Mouse (Mus musculus): Measurements from ENCODE around the gene Sh3gl3. TPM values are rescaled to one million over a fixed set of nuclear protein-coding genes. Genes with fewer than 3 reads are reported as not detected.

The Sh3gl3 gene
- polyA plus RNA-seq, 1 experiment, result 0.30 TPM

GRCm38 (mm10) chr7:82329831-82330230 lies 156.2 kb downstream of the Sh3gl3 start:
- Histone ChIP-seq H3K36me3 (ENCODE audit: control insufficient read depth, insufficient read depth, low read length) (no peaks in the 10 kb centered on the region), H3K27me3 (ENCODE audit: control insufficient read depth, insufficient read depth, low read length) (no peaks in the 10 kb centered on the region), H3K4me1 (ENCODE audit: control insufficient read depth, insufficient read depth, insufficient read length, low read length) (no peaks in the 10 kb centered on the region), H3K4me3 (ENCODE audit: low read depth, low read length) (no peak overlapping the region), H3K27ac (ENCODE audit: insufficient read depth, low read depth, low read length) (no peak overlapping the region)
- 56% methylated on average over 4 of the region's 4 CpGs for WGBS
- TF ChIP-seq CTCF (IDR thresholded peaks at IDR 0.05; ENCODE audit: extremely low read depth, insufficient read length, insufficient replicate concordance, low read depth, low read length) (no peak), POLR2A (IDR thresholded peaks at IDR 0.05; ENCODE audit: low read depth, low read length) (no peak)

GRCm38 (mm10) chr7:82330860-82331259 lies 157.2 kb downstream of the Sh3gl3 start:
- no peak overlapping the region for H3K4me3 ChIP-seq (ENCODE audit: low read depth, low read length)
- no peak overlapping the region for H3K27ac ChIP-seq (ENCODE audit: insufficient read depth, low read depth, low read length)
- 51% methylated on average over 6 of the region's 6 CpGs for WGBS
- H3K4me1 ChIP-seq (ENCODE audit: control insufficient read depth, insufficient read depth, insufficient read length, low read length), result no peaks in the 10 kb centered on the region
- TF ChIP-seq CTCF (IDR thresholded peaks at IDR 0.05; ENCODE audit: extremely low read depth, insufficient read length, insufficient replicate concordance, low read depth, low read length) (no peak), POLR2A (IDR thresholded peaks at IDR 0.05; ENCODE audit: low read depth, low read length) (no peak)
- peaks cover 2% of the 10 kb centered on the region; the same call in 1 of the 2 replicates for H3K27me3 ChIP-seq (ENCODE audit: control insufficient read depth, insufficient read depth, low read length)
- no peaks in the 10 kb centered on the region for H3K36me3 ChIP-seq (ENCODE audit: control insufficient read depth, insufficient read depth, low read length)

DNA sequence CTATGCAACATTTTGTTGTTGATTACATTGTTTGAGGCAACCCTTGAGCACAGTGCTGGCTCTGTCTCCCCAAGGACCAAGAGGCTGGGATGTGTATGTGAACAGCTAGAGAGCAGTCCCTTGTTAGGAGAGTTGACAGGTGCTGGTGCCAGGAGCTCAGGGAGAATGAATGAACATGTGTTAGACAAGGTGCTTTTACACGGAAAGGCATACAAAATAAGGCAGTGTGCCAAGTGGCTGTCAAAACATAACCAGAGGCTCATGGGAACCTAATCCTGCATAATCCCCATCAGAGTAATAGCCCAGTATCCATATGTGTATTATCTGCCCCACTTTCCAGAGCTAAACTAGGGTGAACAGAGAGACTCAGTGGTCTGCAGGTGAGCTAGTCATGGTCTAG lies 160.4 kb downstream of the Sh3gl3 start:
- WGBS, result 42% methylated on average over 1 of the region's 1 CpGs
- TF ChIP-seq CTCF (IDR thresholded peaks at IDR 0.05; ENCODE audit: extremely low read depth, insufficient read length, insufficient replicate concordance, low read depth, low read length), result no peak

GRCm38 (mm10) chr7:82335211-82336121 lies 161.8 kb downstream of the Sh3gl3 start, which contains the start of gene Adamtsl3:
TSS of gene Adamtsl3 (plus strand) at chr7:82335694.
- 2% methylated on average over 93 of the region's 95 CpGs for WGBS
- Histone ChIP-seq H3K27me3 (ENCODE audit: control insufficient read depth, insufficient read depth, low read length) (peaks cover 8% of the 10 kb centered on the region; the same call in 1 of the 2 replicates), H3K27ac (ENCODE audit: insufficient read depth, low read depth, low read length) (no peak within 1 kb of the TSS), H3K4me1 (ENCODE audit: control insufficient read depth, insufficient read depth, insufficient read length, low read length) (no peaks in the 10 kb centered on the region), H3K36me3 (ENCODE audit: control insufficient read depth, insufficient read depth, low read length) (no peaks in the 10 kb centered on the region), H3K4me3 (ENCODE audit: low read depth, low read length) (peak within 1 kb of the TSS; percentile 47)
- TF ChIP-seq POLR2A (IDR thresholded peaks at IDR 0.05; ENCODE audit: low read depth, low read length) (no peak), CTCF (IDR thresholded peaks at IDR 0.05; ENCODE audit: extremely low read depth, insufficient read length, insufficient replicate concordance, low read depth, low read length) (no peak)

More for the DNA sequence above, 160.4 kb downstream of the Sh3gl3 start:
- no peak overlapping the region for H3K4me3 ChIP-seq (ENCODE audit: low read depth, low read length)
- no peaks in the 10 kb centered on the region for H3K4me1 ChIP-seq (ENCODE audit: control insufficient read depth, insufficient read depth, insufficient read length, low read length)
- peaks cover 8% of the 10 kb centered on the region; the same call in 1 of the 2 replicates for H3K27me3 ChIP-seq (ENCODE audit: control insufficient read depth, insufficient read depth, low read length)
- no peak overlapping the region for H3K27ac ChIP-seq (ENCODE audit: insufficient read depth, low read depth, low read length)
- no peaks in the 10 kb centered on the region for H3K36me3 ChIP-seq (ENCODE audit: control insufficient read depth, insufficient read depth, low read length)

DNA sequence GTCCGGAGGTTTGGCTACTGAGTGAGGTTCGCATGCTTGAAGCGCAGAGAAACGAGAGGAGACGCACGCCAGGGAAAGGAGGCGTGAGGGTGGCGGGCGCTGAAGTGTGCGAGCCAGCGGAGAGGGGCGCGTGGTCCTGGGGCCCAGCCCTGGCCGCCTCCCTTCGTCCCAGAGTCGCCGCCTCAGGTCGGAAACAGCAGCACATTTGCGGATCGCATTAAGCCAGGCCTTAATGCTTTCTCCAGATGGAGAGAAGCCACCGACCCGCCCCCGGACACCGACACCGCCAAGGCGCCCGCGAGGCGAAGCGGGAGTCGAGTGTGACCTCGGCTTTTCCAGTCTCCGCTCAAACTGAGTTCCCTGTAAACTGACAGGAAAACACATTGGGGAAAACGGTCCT lies 162.5 kb downstream of the Sh3gl3 start:
- no peak for TF ChIP-seq CTCF (IDR thresholded peaks at IDR 0.05; ENCODE audit: extremely low read depth, insufficient read length, insufficient replicate concordance, low read depth, low read length)
- no peak for TF ChIP-seq POLR2A (IDR thresholded peaks at IDR 0.05; ENCODE audit: low read depth, low read length)
- Histone ChIP-seq H3K36me3 (ENCODE audit: control insufficient read depth, insufficient read depth, low read length) (no peaks in the 10 kb centered on the region), H3K27ac (ENCODE audit: insufficient read depth, low read depth, low read length) (no peak overlapping the region), H3K4me3 (ENCODE audit: low read depth, low read length) (peak overlapping the region; percentile 47), H3K4me1 (ENCODE audit: control insufficient read depth, insufficient read depth, insufficient read length, low read length) (no peaks in the 10 kb centered on the region), H3K27me3 (ENCODE audit: control insufficient read depth, insufficient read depth, low read length) (peaks cover 8% of the 10 kb centered on the region; the same call in 1 of the 2 replicates)
- WGBS, result 5% methylated on average over 34 of the region's 34 CpGs

DNA sequence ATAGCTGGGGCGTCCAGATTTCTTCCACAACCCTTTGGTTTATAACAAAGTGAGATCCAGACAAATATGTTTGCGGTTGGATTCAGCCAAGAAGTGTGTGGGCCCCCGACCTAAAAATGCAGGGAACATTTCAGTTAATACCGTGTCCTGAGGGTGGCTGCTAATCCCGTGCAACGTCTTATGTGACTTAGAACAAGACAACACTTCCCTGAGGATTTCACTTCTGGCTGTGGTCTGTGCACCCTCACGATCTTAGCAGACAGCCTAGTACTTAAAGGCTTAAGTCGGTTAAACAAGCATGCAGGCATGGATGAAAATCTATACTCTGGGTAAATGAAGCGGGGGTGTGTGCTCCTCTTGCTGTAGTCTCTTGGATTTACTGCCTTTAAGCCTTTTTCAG lies 164.5 kb downstream of the Sh3gl3 start:
- no peak for TF ChIP-seq CTCF (IDR thresholded peaks at IDR 0.05; ENCODE audit: extremely low read depth, insufficient read length, insufficient replicate concordance, low read depth, low read length)
- TF ChIP-seq POLR2A (IDR thresholded peaks at IDR 0.05; ENCODE audit: low read depth, low read length), result no peak
- Histone ChIP-seq H3K4me1 (ENCODE audit: control insufficient read depth, insufficient read depth, insufficient read length, low read length) (no peaks in the 10 kb centered on the region), H3K36me3 (ENCODE audit: control insufficient read depth, insufficient read depth, low read length) (no peaks in the 10 kb centered on the region), H3K27me3 (ENCODE audit: control insufficient read depth, insufficient read depth, low read length) (peaks cover 8% of the 10 kb centered on the region; the same call in 1 of the 2 replicates), H3K27ac (ENCODE audit: insufficient read depth, low read depth, low read length) (no peak overlapping the region), H3K4me3 (ENCODE audit: low read depth, low read length) (no peak overlapping the region)
- 78% methylated on average over 9 of the region's 9 CpGs for WGBS

DNA sequence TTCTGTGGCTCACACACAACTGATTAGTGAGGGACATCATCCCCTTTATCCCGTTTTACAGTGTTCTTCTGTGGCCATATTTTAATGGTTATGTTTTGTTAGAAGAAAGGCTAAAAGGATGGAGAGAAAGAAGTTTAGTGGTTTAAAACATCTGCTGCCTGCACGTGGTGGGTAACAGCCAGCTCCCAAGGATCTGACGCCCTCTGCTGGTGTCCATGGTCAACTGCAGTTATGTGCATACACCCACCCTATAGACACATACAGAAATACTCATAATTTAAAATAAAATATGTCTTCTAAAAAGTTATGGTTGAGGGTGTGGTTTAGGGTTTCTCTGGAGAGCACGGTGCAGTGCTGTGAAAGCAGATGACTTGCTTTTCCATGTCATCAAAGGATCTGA lies 164.9 kb downstream of the Sh3gl3 start:
- 73% methylated on average over 4 of the region's 4 CpGs for WGBS
- Histone ChIP-seq H3K36me3 (ENCODE audit: control insufficient read depth, insufficient read depth, low read length) (no peaks in the 10 kb centered on the region), H3K4me1 (ENCODE audit: control insufficient read depth, insufficient read depth, insufficient read length, low read length) (no peaks in the 10 kb centered on the region), H3K27me3 (ENCODE audit: control insufficient read depth, insufficient read depth, low read length) (peaks cover 8% of the 10 kb centered on the region; the same call in 1 of the 2 replicates), H3K27ac (ENCODE audit: insufficient read depth, low read depth, low read length) (no peak overlapping the region), H3K4me3 (ENCODE audit: low read depth, low read length) (no peak overlapping the region)
- TF ChIP-seq POLR2A (IDR thresholded peaks at IDR 0.05; ENCODE audit: low read depth, low read length), result no peak
- TF ChIP-seq CTCF (IDR thresholded peaks at IDR 0.05; ENCODE audit: extremely low read depth, insufficient read length, insufficient replicate concordance, low read depth, low read length), result no peak

Measured in small intestine, adult 2 months (tissue).